Mouse (Mus musculus): ENCODE data around the gene Gm20696.

DNA sequence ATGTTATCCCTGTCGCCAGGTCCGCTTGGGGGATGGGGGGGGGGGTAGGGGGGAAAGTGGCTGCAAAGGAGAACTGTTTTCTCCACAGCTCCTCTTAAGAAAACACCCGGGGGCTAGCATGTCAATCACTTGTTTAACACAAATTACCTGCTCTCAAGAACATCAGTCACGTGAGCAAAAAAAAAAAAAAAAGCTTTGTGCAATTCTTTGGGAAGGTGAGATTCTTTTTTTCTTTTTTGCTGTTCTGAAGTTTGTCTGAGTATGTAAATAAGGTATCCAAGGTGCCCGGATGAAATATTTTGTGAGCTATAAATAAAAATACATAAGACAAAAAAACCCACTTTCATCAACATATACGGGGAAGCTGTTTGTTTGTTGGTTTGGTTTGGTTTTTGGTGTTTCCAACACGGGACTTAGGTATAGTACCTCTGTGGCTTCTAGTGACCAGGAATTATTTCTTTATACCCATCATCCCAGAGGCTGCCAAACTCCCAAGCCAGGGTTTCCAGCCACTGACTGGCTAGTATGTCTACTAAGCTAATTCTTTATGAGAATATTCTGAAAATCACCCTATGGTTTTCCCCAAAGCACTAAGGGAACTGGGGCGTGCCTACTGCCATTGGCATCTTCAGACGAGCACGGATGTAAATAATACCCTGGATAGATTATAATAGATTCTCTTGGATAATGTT lies 142.8 kb downstream of the Gm20696 start:
- TF ChIP-seq TAL1 (IDR thresholded peaks at IDR 0.05; ENCODE audit: low read length) (no peak), GATA1 (IDR thresholded peaks at IDR 0.05; ENCODE audit: low read length) (no peak)
